Comparison of ENCODE assay signal across 23 mouse cellular contexts in the genomic region with DNA sequence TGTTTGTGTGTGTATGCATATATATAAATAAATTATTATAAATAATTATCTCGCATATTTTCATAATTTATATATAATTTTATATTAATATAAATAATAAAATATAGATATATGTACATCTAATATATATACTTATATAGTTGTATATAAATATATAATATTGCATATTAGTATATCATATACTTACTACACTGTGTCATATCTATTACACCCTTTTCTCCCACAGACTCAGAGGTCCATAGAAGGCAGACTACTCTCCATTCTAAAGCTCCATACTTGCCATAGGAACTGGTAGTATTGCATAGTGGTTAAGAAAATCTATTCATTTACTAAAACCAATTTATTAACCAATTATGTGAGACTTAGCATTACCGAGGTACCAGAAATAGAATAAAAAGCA.
A peak's percentile ranks its signal among the peaks of the same experiment; 100 is the strongest.
DNase-seq lines count a peak whose midpoint lies in the region; ATAC-seq lines count a peak whose summit lies in the region.
"Had no signal": no experiment of that assay in that cellular context is flagged by ENCODE, and none has a peak within 500 bp of the region (broad histone marks: within the 10 kb centered on the region; RNA-seq: fewer than 3 reads in every experiment).

No protein-coding gene starts in this region.

- no peak overlapping the region for H3K4me2 ChIP-seq in forebrain, embryonic 12.5 days
- H3K4me2 ChIP-seq in hindbrain, embryonic 14.5 days (replicated peaks) = no peak overlapping the region
- no peak overlapping the region for H3K4me2 ChIP-seq in hindbrain, embryonic 16.5 days (ENCODE audit: low read length)
- no peak overlapping the region for H3K4me2 ChIP-seq in neural tube, embryonic 13.5 days
- H3K4me2 ChIP-seq: embryonic facial prominence, embryonic 12.5 days had no signal

- H3K4me3 ChIP-seq in forebrain, embryonic 12.5 days (replicated peaks) = no peak overlapping the region
- H3K4me3 ChIP-seq in forebrain, embryonic 10.5 days = no peak overlapping the region
- no peak overlapping the region for H3K4me3 ChIP-seq in hindbrain, embryonic 14.5 days (replicated peaks; ENCODE audit: low read length)
- no peak overlapping the region for H3K4me3 ChIP-seq in hindbrain, embryonic 16.5 days (ENCODE audit: low read length)
- no peak overlapping the region for H3K4me3 ChIP-seq in neural tube, embryonic 13.5 days
- H3K4me3 ChIP-seq: embryonic facial prominence, embryonic 10.5 days; embryonic facial prominence, embryonic 12.5 days had no signal

- 71% methylated on average over 2 of the region's 2 CpGs for WGBS in forebrain, embryonic 12.5 days
- 88% methylated on average over 2 of the region's 2 CpGs for WGBS in forebrain, embryonic 10.5 days
- 83% methylated on average over 2 of the region's 2 CpGs for WGBS in hindbrain, embryonic 14.5 days
- 87% methylated on average over 2 of the region's 2 CpGs for WGBS in hindbrain, embryonic 16.5 days
- WGBS in neural tube, embryonic 13.5 days = 73% methylated on average over 2 of the region's 2 CpGs

- peaks cover 4% of the 10 kb centered on the region; the same call in 1 of the 2 replicates for H3K36me3 ChIP-seq in forebrain, embryonic 12.5 days (replicated peaks)
- no peaks in the 10 kb centered on the region for H3K36me3 ChIP-seq in forebrain, embryonic 10.5 days (replicated peaks)
- H3K36me3 ChIP-seq in hindbrain, embryonic 14.5 days (replicated peaks; ENCODE audit: control insufficient read depth, insufficient read depth) = peaks cover 20% of the 10 kb centered on the region
- peaks cover 3% of the 10 kb centered on the region; the same call in 1 of the 2 replicates for H3K36me3 ChIP-seq in hindbrain, embryonic 16.5 days (ENCODE audit: control insufficient read depth, insufficient read depth, low read length)
- peaks cover 11% of the 10 kb centered on the region for H3K36me3 ChIP-seq in neural tube, embryonic 13.5 days
- H3K36me3 ChIP-seq: embryonic facial prominence, embryonic 10.5 days; embryonic facial prominence, embryonic 12.5 days; G1E had no signal

- no peak overlapping the region for H3K27ac ChIP-seq in forebrain, embryonic 12.5 days
- H3K27ac ChIP-seq in forebrain, embryonic 10.5 days = no peak overlapping the region
- peak overlapping the region; percentile 57; the same call in 1 of the 2 replicates for H3K27ac ChIP-seq in hindbrain, embryonic 14.5 days
- H3K27ac ChIP-seq in hindbrain, embryonic 16.5 days (ENCODE audit: low read depth, low read length) = no peak overlapping the region
- H3K27ac ChIP-seq in neural tube, embryonic 13.5 days (replicated peaks) = no peak overlapping the region
- H3K27ac ChIP-seq: embryonic facial prominence, embryonic 10.5 days; embryonic facial prominence, embryonic 12.5 days had no signal

- DNase-seq in forebrain, embryonic 10.5 days (ENCODE audit: extremely low spot score, low spot score) = no peak
- no peak for DNase-seq in hindbrain, embryonic 14.5 days (ENCODE audit: low spot score)
- no peak for DNase-seq in neural tube, embryonic 10.5 days (ENCODE audit: extremely low spot score, low spot score)
- DNase-seq: adrenal gland, adult 8-10 months; adrenal gland, postnatal 14 days; adrenal gland, postnatal 36 days; B cell, adult 2 months; cerebellum, adult 11-12 months; cerebellum, adult 2 months; cerebellum, adult 9-10 months; cerebellum, postnatal 10 days; cerebellum, postnatal 25 days had no signal

- no peak overlapping the region for H3K9ac ChIP-seq in forebrain, embryonic 12.5 days
- H3K9ac ChIP-seq in hindbrain, embryonic 14.5 days = no peak overlapping the region
- no peak overlapping the region for H3K9ac ChIP-seq in hindbrain, embryonic 16.5 days (ENCODE audit: low read depth, low read length)
- no peak overlapping the region for H3K9ac ChIP-seq in neural tube, embryonic 13.5 days
- H3K9ac ChIP-seq: embryonic facial prominence, embryonic 12.5 days; forebrain, postnatal 0 days had no signal

- no peaks in the 10 kb centered on the region for H3K27me3 ChIP-seq in forebrain, embryonic 12.5 days
- no peaks in the 10 kb centered on the region for H3K27me3 ChIP-seq in forebrain, embryonic 10.5 days (ENCODE audit: poor library complexity, severe bottlenecking)
- no peaks in the 10 kb centered on the region for H3K27me3 ChIP-seq in hindbrain, embryonic 14.5 days (ENCODE audit: control insufficient read depth, insufficient read depth, low read length)
- H3K27me3 ChIP-seq in hindbrain, embryonic 16.5 days (replicated peaks; ENCODE audit: control insufficient read depth, insufficient read depth, low read length) = no peaks in the 10 kb centered on the region
- no peaks in the 10 kb centered on the region for H3K27me3 ChIP-seq in neural tube, embryonic 13.5 days
- H3K27me3 ChIP-seq: CH12.LX; embryonic facial prominence, embryonic 12.5 days had no signal

- no peaks in the 10 kb centered on the region for H3K9me3 ChIP-seq in forebrain, embryonic 12.5 days
- no peaks in the 10 kb centered on the region for H3K9me3 ChIP-seq in forebrain, embryonic 10.5 days
- no peaks in the 10 kb centered on the region for H3K9me3 ChIP-seq in hindbrain, embryonic 14.5 days (ENCODE audit: control insufficient read depth, low read length)
- no peaks in the 10 kb centered on the region for H3K9me3 ChIP-seq in hindbrain, embryonic 16.5 days (ENCODE audit: control insufficient read depth, low read length)
- H3K9me3 ChIP-seq in neural tube, embryonic 13.5 days = no peaks in the 10 kb centered on the region
- H3K9me3 ChIP-seq: embryonic facial prominence, embryonic 10.5 days; embryonic facial prominence, embryonic 12.5 days had no signal

- peaks cover 3% of the 10 kb centered on the region; the same call in 1 of the 2 replicates for H3K4me1 ChIP-seq in forebrain, embryonic 12.5 days
- peaks cover 3% of the 10 kb centered on the region; the same call in 1 of the 2 replicates for H3K4me1 ChIP-seq in forebrain, embryonic 10.5 days
- H3K4me1 ChIP-seq in hindbrain, embryonic 14.5 days (replicated peaks; ENCODE audit: control insufficient read depth, insufficient read depth, low read length) = peaks cover 8% of the 10 kb centered on the region
- H3K4me1 ChIP-seq in hindbrain, embryonic 16.5 days (ENCODE audit: control insufficient read depth, insufficient read depth, low read depth, low read length) = no peaks in the 10 kb centered on the region
- H3K4me1 ChIP-seq in neural tube, embryonic 13.5 days (replicated peaks) = peaks cover 8% of the 10 kb centered on the region
- H3K4me1 ChIP-seq: embryonic facial prominence, embryonic 10.5 days; embryonic facial prominence, embryonic 12.5 days had no signal

- peak; percentile 52; the same call in 1 of the 2 replicates for ATAC-seq in forebrain, embryonic 12.5 days (ENCODE audit: low FRiP score)
- ATAC-seq in hindbrain, embryonic 14.5 days (ENCODE audit: low FRiP score) = no peak
- no peak for ATAC-seq in hindbrain, embryonic 16.5 days
- ATAC-seq in neural tube, embryonic 13.5 days (ENCODE audit: low read depth) = peak; percentile 60; the same call in 1 of the 2 replicates
- ATAC-seq: activated CD4-positive, CD25-positive, alpha-beta regulatory T cell, adult 4 months; CD4-positive, CD25-positive, alpha-beta regulatory T cell, adult 4 months; Patski had no signal

Comparison
In these comparisons a context has a peak if more than half of its experiments do, and no peak if none do; other contexts are left out.
1. ATAC-seq: peak in forebrain, embryonic 12.5 days (single experiment) and neural tube, embryonic 13.5 days (single experiment); none in hindbrain, embryonic 14.5 days (single experiment) and hindbrain, embryonic 16.5 days (single experiment).